20 mouse cellular contexts compared by ENCODE assay signal in the genomic region with DNA sequence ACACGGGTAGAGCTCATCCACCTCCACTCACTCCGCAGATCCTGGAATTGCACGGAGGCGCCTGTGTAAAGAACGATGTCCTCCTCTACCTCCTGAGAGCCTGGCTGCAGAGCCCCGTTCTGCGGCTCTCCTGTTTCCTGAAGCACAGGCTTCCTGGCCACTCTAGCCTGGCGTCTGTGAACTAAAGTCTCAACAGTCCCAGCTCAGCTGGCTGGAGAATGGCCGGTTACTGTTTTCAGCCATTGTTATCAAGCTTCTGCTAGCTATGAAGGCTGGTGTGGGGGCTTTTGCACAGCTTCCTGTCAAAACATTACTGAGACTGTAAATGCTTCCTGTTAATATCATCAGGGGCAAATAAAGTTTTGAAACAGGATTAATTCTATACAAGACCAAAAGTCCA. TPM values are rescaled to one million over a fixed set of nuclear protein-coding genes. Genes with fewer than 3 reads are reported as not detected.
DNase-seq lines count a peak whose midpoint lies in the region; ATAC-seq and TF ChIP-seq lines count a peak whose summit lies in the region.
"Had no signal": no experiment of that assay in that cellular context is flagged by ENCODE, and none has a peak within 500 bp of the region (broad histone marks: within the 10 kb centered on the region; RNA-seq: fewer than 3 reads in every experiment).

No protein-coding gene starts in this region.

- H3K9me3 ChIP-seq in heart, embryonic 10.5 days: no peaks in the 10 kb centered on the region
- no peaks in the 10 kb centered on the region for H3K9me3 ChIP-seq in kidney, embryonic 15.5 days (replicated peaks)
- H3K9me3 ChIP-seq in stomach, embryonic 16.5 days (replicated peaks; ENCODE audit: control insufficient read depth, low read length): no peaks in the 10 kb centered on the region
- H3K9me3 ChIP-seq in stomach, postnatal 0 days (ENCODE audit: control insufficient read depth, low read length): no peaks in the 10 kb centered on the region
- H3K9me3 ChIP-seq: forebrain, embryonic 12.5 days; hindbrain, embryonic 13.5 days; intestine, embryonic 15.5 days; limb, embryonic 13.5 days; liver, embryonic 15.5 days had no signal

- H3K27me3 ChIP-seq in heart, embryonic 10.5 days (ENCODE audit: insufficient read depth, poor library complexity, severe bottlenecking): no peaks in the 10 kb centered on the region
- no peaks in the 10 kb centered on the region for H3K27me3 ChIP-seq in kidney, embryonic 15.5 days
- no peaks in the 10 kb centered on the region for H3K27me3 ChIP-seq in stomach, embryonic 16.5 days (ENCODE audit: control insufficient read depth, insufficient read depth, low read length)
- H3K27me3 ChIP-seq in stomach, postnatal 0 days (ENCODE audit: control insufficient read depth, insufficient read depth, low read length): no peaks in the 10 kb centered on the region
- H3K27me3 ChIP-seq: forebrain, embryonic 12.5 days; hindbrain, embryonic 13.5 days; intestine, embryonic 15.5 days; limb, embryonic 13.5 days; liver, embryonic 15.5 days had no signal

- DNase-seq in heart, embryonic 10.5 days (ENCODE audit: low spot score): no peak
- DNase-seq in heart, adult 18-20 months: no peak
- DNase-seq in kidney, postnatal 36 days: no peak
- no peak for DNase-seq in stomach, postnatal 0 days (ENCODE audit: low spot score)
- peak; percentile 34 to 58 for DNase-seq in lung, postnatal 4 days
- DNase-seq in layer of hippocampus, adult 18-20 months (ENCODE audit: low spot score in 2 of 2): no peak
- DNase-seq: adrenal gland, adult 2 months; cerebellum, postnatal 25 days; gastrocnemius, postnatal 10 days; layer of hippocampus, adult 9-11 months; retina, postnatal 1 day had no signal

- no peak for ATAC-seq in kidney, embryonic 15.5 days (replicated peaks; ENCODE audit: low FRiP score)
- ATAC-seq in stomach, embryonic 16.5 days (ENCODE audit: insufficient read depth, low FRiP score): no peak
- no peak for ATAC-seq in stomach, postnatal 0 days (ENCODE audit: low FRiP score, low TSS enrichment)
- ATAC-seq: intestine, embryonic 15.5 days; midbrain, embryonic 16.5 days had no signal

- no peak for TF ChIP-seq EP300 in stomach, postnatal 0 days (optimal IDR thresholded peaks at IDR 0.05)

- TF ChIP-seq CTCF in stomach, postnatal 0 days (IDR thresholded peaks at IDR 0.05; ENCODE audit: low read depth): no peak

- H3K4me1 ChIP-seq in heart, embryonic 10.5 days: no peaks in the 10 kb centered on the region
- peaks cover 3% of the 10 kb centered on the region; the same call in 1 of the 2 replicates for H3K4me1 ChIP-seq in kidney, embryonic 15.5 days
- H3K4me1 ChIP-seq in stomach, embryonic 16.5 days (ENCODE audit: control insufficient read depth, insufficient read depth, low read length): peaks cover 13% of the 10 kb centered on the region
- H3K4me1 ChIP-seq in stomach, postnatal 0 days (replicated peaks; ENCODE audit: control insufficient read depth, insufficient read depth): 0 out of 2 replicates have a peak, but pooled peaks cover 2% of the 10 kb centered on the region
- H3K4me1 ChIP-seq: intestine, embryonic 15.5 days; liver, embryonic 15.5 days had no signal

- no peak overlapping the region for H3K9ac ChIP-seq in kidney, embryonic 15.5 days
- H3K9ac ChIP-seq in stomach, embryonic 16.5 days (ENCODE audit: low read length): no peak overlapping the region
- H3K9ac ChIP-seq in stomach, postnatal 0 days (ENCODE audit: low read length): no peak overlapping the region
- H3K9ac ChIP-seq: forebrain, embryonic 12.5 days; hindbrain, embryonic 13.5 days; intestine, embryonic 15.5 days; limb, embryonic 13.5 days; liver, embryonic 15.5 days had no signal

- WGBS in heart, embryonic 10.5 days: 60% methylated on average over 9 of the region's 9 CpGs
- WGBS in kidney, embryonic 15.5 days: 76% methylated on average over 9 of the region's 9 CpGs
- 70% methylated on average over 9 of the region's 9 CpGs for WGBS in stomach, embryonic 16.5 days
- WGBS in stomach, postnatal 0 days: 78% methylated on average over 9 of the region's 9 CpGs

- H3K36me3 ChIP-seq in heart, embryonic 10.5 days: no peaks in the 10 kb centered on the region
- H3K36me3 ChIP-seq in kidney, embryonic 15.5 days: no peaks in the 10 kb centered on the region
- no peaks in the 10 kb centered on the region for H3K36me3 ChIP-seq in stomach, embryonic 16.5 days (ENCODE audit: control insufficient read depth, insufficient read depth, low read length)
- no peaks in the 10 kb centered on the region for H3K36me3 ChIP-seq in stomach, postnatal 0 days (ENCODE audit: control insufficient read depth, insufficient read depth, low read length)
- H3K36me3 ChIP-seq: forebrain, embryonic 12.5 days; hindbrain, embryonic 13.5 days; intestine, embryonic 15.5 days; limb, embryonic 13.5 days had no signal

- no peak overlapping the region for H3K4me2 ChIP-seq in kidney, embryonic 15.5 days
- H3K4me2 ChIP-seq in stomach, embryonic 16.5 days (ENCODE audit: low read depth, low read length): no peak overlapping the region
- no peak overlapping the region for H3K4me2 ChIP-seq in stomach, postnatal 0 days (replicated peaks; ENCODE audit: low read depth)
- H3K4me2 ChIP-seq: forebrain, embryonic 12.5 days; hindbrain, embryonic 13.5 days; intestine, embryonic 15.5 days; limb, embryonic 13.5 days; liver, embryonic 15.5 days had no signal

- peak overlapping the region; percentile 13; the same call in 1 of the 2 replicates for H3K27ac ChIP-seq in heart, embryonic 10.5 days
- 0 out of 2 replicates have a peak overlapping the region, but pooled peaks have one; percentile 20 for H3K27ac ChIP-seq in kidney, embryonic 15.5 days
- peak overlapping the region; percentile 42; the same call in 1 of the 2 replicates for H3K27ac ChIP-seq in stomach, embryonic 16.5 days (ENCODE audit: low read length)
- no peak overlapping the region for H3K27ac ChIP-seq in stomach, postnatal 0 days (replicated peaks)
- H3K27ac ChIP-seq: forebrain, embryonic 12.5 days; hindbrain, embryonic 13.5 days; intestine, embryonic 15.5 days; kidney, postnatal 0 days; limb, embryonic 13.5 days; liver, embryonic 15.5 days had no signal

- no peak overlapping the region for H3K4me3 ChIP-seq in heart, embryonic 10.5 days
- no peak overlapping the region for H3K4me3 ChIP-seq in kidney, embryonic 15.5 days (replicated peaks)
- no peak overlapping the region for H3K4me3 ChIP-seq in stomach, embryonic 16.5 days (replicated peaks; ENCODE audit: low read length)
- H3K4me3 ChIP-seq in stomach, postnatal 0 days (ENCODE audit: low read depth, low read length): no peak overlapping the region
- H3K4me3 ChIP-seq: forebrain, embryonic 12.5 days; hindbrain, embryonic 13.5 days; intestine, embryonic 15.5 days; limb, embryonic 13.5 days; liver, embryonic 15.5 days had no signal

RNA-seq across cellular contexts. Expression of gene Fam241a, which starts 24.5 kb away (rescaled TPM):
- polyA plus RNA-seq in heart, embryonic 10.5 days (2016; fragmentation: Nextera tagmentation; extraction: Ambion mirVana): 7.5 and 7.7 TPM in 2 replicates
- 1 to 10 TPM; 4.0 to 5.1 TPM for total RNA-seq in heart, adult 18-20 months (2021)
- polyA plus RNA-seq in kidney, embryonic 15.5 days (2015; fragmentation: Nextera tagmentation; extraction: Ambion mirVana): 6.4 and 6.6 TPM in 2 replicates
- polyA plus RNA-seq in stomach, embryonic 16.5 days (2015; fragmentation: Nextera tagmentation; extraction: Ambion mirVana): 12.7 and 15.1 TPM in 2 replicates
- polyA plus RNA-seq in stomach, postnatal 0 days (2015; fragmentation: Nextera tagmentation; extraction: Ambion mirVana): 27.3 and 28.8 TPM in 2 replicates
- 1 to 10 TPM; 1.9 to 3.0 TPM for total RNA-seq in layer of hippocampus, adult 18-20 months (2021)

RNA-seq across cellular contexts. Expression of gene Ap1ar, which starts 34.3 kb away (rescaled TPM):
- polyA plus RNA-seq in heart, embryonic 10.5 days (2016; fragmentation: Nextera tagmentation; extraction: Ambion mirVana): 38.2 and 58.5 TPM in 2 replicates
- total RNA-seq in heart, adult 18-20 months (2021): 10 to 100 TPM; 18.3 to 18.9 TPM
- polyA plus RNA-seq in kidney, embryonic 15.5 days (2015; fragmentation: Nextera tagmentation; extraction: Ambion mirVana): 56.4 and 56.7 TPM in 2 replicates
- polyA plus RNA-seq in stomach, embryonic 16.5 days (2015; fragmentation: Nextera tagmentation; extraction: Ambion mirVana): 42.2 and 43.3 TPM in 2 replicates
- polyA plus RNA-seq in stomach, postnatal 0 days (2015; fragmentation: Nextera tagmentation; extraction: Ambion mirVana): 32.2 and 39.0 TPM in 2 replicates
- 10 to 100 TPM; 81.4 to 83.4 TPM for total RNA-seq in layer of hippocampus, adult 18-20 months (2021)

Comparison
In these comparisons a context has a peak if more than half of its experiments do, and no peak if none do; other contexts are left out.
1. DNase-seq: peak in lung, postnatal 4 days (2 of 2); none in heart, embryonic 10.5 days (single experiment), heart, adult 18-20 months (0 of 2), kidney, postnatal 36 days (0 of 2), stomach, postnatal 0 days (single experiment) and layer of hippocampus, adult 18-20 months (0 of 2).